Mouse (Mus musculus) adrenal gland, postnatal 10 days (tissue): ENCODE data around the gene Gabrr1. TPM values are rescaled to one million over a fixed set of nuclear protein-coding genes. Genes with fewer than 3 reads are reported as not detected.

ENCODE experiments used
- DNase-seq: peaks from one replicate; pipeline ENCODE4 v3.0.0; 2021; ENCODE audit warnings: mixed read lengths
- total RNA-seq, 2 experiments: library from RNA; stranded (reverse); gene quantifications; 2 replicates each; pipeline ENCODE4 v1.2.3; 2021

The Gabrr1 gene
- total RNA-seq, 2 experiments from 2014 or later: 0.15 TPM; not detected in 1

DNA sequence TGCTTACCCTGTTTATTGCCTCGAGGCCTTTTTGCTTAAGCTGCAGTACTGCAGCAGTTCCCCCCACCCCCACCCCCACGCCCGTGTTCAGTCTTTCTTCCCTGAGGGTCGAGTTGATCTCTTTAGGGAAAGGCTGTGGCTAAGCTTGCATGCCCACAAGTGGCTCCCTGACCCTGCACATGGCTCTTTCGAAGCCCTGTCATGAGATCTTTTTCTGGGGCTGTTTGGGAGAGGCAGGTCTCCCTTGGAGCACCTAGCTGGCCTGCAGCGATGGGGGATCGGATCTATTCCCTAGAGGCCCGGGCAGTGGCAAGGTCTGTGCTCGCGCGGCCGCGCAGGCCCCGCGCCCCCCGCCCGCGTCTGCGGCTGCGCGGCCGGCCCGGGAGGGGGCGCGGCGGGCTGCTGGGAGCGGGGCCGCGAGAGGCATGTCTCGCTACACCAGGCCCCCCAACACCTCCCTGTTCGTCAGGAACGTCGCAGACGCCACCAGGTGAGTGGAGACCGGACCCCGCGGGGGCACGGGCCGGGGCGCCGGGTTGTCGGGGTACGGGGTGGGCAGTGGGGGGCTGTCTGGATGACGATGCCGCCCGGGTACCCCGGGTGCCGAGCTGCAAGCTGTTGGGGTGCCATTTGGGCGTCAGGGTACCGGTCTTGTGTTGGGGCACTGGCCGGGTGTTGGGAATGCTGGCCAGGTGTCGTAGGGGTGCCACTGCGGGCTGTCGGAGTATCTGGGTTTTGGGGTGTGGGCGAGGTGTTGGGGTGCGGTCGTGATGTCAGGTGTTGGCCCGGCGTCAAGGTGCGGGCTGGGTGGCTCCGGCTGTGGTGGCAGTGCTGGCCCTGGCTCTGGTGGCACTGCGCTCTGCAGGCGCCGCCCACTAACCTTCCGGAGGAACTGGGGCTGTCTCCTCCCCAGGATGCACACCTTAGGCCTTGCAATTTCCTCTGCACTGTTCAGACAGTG, 76.8 kb downstream of the Gabrr1 start, which contains the start of gene Srsf12:
Gene Srsf12 (plus strand): TSS at position 111 of the 961 bp plus-strand sequence.
- DNase-seq: peak; percentile 21

Other genes with a start within 250 kb of the Gabrr1 start
- 1 to 10 TPM; 4.8 to 5.4 TPM for gene Ankrd6, start 181.7 kb upstream of the Gabrr1 start, total RNA-seq
- gene Rragd, start 149.5 kb upstream of the Gabrr1 start, total RNA-seq: 10 to 100 TPM in 1 of 2 experiments, 1 to 10 TPM in 1; 7.4 to 11.0 TPM
- 10 to 100 TPM; 64.9 to 77.5 TPM for gene Ube2j1, start 101.1 kb upstream of the Gabrr1 start, total RNA-seq
- under 1 TPM; 0.39 to 0.45 TPM for gene Gabrr2, start 69.5 kb upstream of the Gabrr1 start, total RNA-seq
- gene Pm20d2, start 57.2 kb downstream of the Gabrr1 start, total RNA-seq: 10 to 100 TPM; 31.3 to 46.6 TPM
- gene Srsf12, start 76.5 kb downstream of the Gabrr1 start, total RNA-seq: 1 to 10 TPM; 1.7 to 2.2 TPM
- gene Pnrc1, start 157.6 kb downstream of the Gabrr1 start, total RNA-seq: 100 to 1,000 TPM; 173 to 217 TPM
- gene Rngtt, start 177.8 kb downstream of the Gabrr1 start, total RNA-seq: 10 to 100 TPM; 23.5 to 25.5 TPM